ENCODE assay signal across 9 mouse cellular contexts in the genomic region with DNA sequence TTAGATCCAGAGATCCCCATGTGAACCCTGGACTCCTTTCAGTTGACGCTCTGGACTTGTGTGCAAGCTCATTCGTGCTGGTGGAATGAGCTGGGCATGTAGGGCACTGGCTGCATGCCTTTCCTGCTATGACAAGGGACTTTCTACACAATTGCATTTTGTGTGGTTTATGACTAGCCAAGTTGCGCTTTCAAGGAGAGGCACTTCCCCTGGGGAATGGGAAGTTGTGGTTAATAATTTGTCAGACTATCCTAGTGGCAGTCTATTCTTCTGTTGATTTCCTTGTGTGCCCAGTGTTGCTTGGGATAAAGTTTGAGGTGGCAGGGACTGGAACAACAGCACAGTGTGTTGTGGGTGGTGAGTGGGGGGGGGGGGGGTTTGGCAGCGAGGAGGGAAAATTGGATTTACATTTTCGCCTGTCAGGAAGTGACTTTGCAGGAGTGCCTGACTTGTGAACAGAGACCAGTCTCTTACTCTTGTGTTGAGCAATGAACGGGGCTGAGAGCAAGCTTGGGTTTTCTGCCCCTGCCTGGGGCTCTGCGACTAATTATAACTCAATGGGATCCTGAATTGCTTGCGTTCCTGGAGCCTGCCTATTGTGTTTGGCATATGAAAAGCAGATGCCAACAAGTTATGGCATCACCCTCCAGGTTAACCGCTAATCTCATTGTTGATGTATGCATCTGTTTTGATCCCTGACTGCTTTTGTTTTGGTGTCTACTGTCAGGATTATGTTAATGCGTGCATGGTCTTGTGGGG. TPM values are rescaled to one million over a fixed set of nuclear protein-coding genes. Genes with fewer than 3 reads are reported as not detected.
DNase-seq lines count a peak whose midpoint lies in the region; ATAC-seq and TF ChIP-seq lines count a peak whose summit lies in the region.
"Had no signal": no experiment of that assay in that cellular context is flagged by ENCODE, and none has a peak within 500 bp of the region (broad histone marks: within the 10 kb centered on the region; RNA-seq: fewer than 3 reads in every experiment).

No protein-coding gene starts in this region.

- H3K9me3 ChIP-seq in heart, embryonic 13.5 days, result no peaks in the 10 kb centered on the region
- no peaks in the 10 kb centered on the region for H3K9me3 ChIP-seq in kidney, embryonic 16.5 days (ENCODE audit: low read length)
- no peaks in the 10 kb centered on the region for H3K9me3 ChIP-seq in megakaryocyte, embryonic 14.5 days

- peaks cover 6% of the 10 kb centered on the region; the same call in 1 of the 2 replicates for H3K36me3 ChIP-seq in heart, embryonic 13.5 days
- peaks cover 5% of the 10 kb centered on the region; the same call in 1 of the 2 replicates for H3K36me3 ChIP-seq in kidney, embryonic 16.5 days (ENCODE audit: insufficient read depth, low read length)
- peaks cover 4% of the 10 kb centered on the region for H3K36me3 ChIP-seq in megakaryocyte, embryonic 14.5 days (replicated peaks; ENCODE audit: low read length)

- TF ChIP-seq CTCF in bone marrow, adult 2 months (IDR thresholded peaks at IDR 0.05; ENCODE audit: control insufficient read depth, insufficient read depth, low read length), result no peak

- peak overlapping the region; percentile 89 for H3K27ac ChIP-seq in heart, embryonic 13.5 days (replicated peaks)
- H3K27ac ChIP-seq in bone marrow, adult 2 months (ENCODE audit: control insufficient read depth, insufficient read depth, low read depth, low read length, poor library complexity), result peak overlapping the region; percentile 64
- H3K27ac ChIP-seq in kidney, embryonic 16.5 days (ENCODE audit: low read length), result peak overlapping the region; percentile 81

- DNase-seq in heart, postnatal 25 days (ENCODE audit: low spot score), result no peak
- no peak for DNase-seq in spleen, postnatal 10 days (ENCODE audit: low spot score in 2 of 2)
- no peak for DNase-seq in adrenal gland, postnatal 4 days (ENCODE audit: low spot score in 2 of 2)
- DNase-seq in left cerebral cortex, adult 8-10 months (ENCODE audit: low spot score in 2 of 2), result no peak
- DNase-seq: layer of hippocampus, adult 9-11 months had no signal

- 32% methylated on average over 10 of the region's 10 CpGs for WGBS in heart, embryonic 13.5 days
- WGBS in bone marrow, adult 2 months, result 23% methylated on average over 10 of the region's 10 CpGs
- 52% methylated on average over 10 of the region's 10 CpGs for WGBS in kidney, embryonic 16.5 days

- intact Hi-C loops in heart, postnatal 25 days (cut with DNase I), result no loop called here

- peak overlapping the region; percentile 48 for H3K4me2 ChIP-seq in heart, embryonic 13.5 days
- peak overlapping the region; percentile 0 for H3K4me2 ChIP-seq in kidney, embryonic 16.5 days (replicated peaks; ENCODE audit: low read depth, low read length)

- no peak overlapping the region; the same call in 1 of the 2 replicates for H3K4me3 ChIP-seq in heart, embryonic 13.5 days
- H3K4me3 ChIP-seq in bone marrow, adult 2 months (replicated peaks; ENCODE audit: control insufficient read depth, low read depth, low read length), result no peak overlapping the region
- H3K4me3 ChIP-seq in kidney, embryonic 16.5 days (ENCODE audit: low read length), result no peak overlapping the region
- peak overlapping the region; percentile 80 for H3K4me3 ChIP-seq in megakaryocyte, embryonic 14.5 days (replicated peaks)

- no peaks in the 10 kb centered on the region for H3K27me3 ChIP-seq in heart, embryonic 13.5 days (replicated peaks)
- no peaks in the 10 kb centered on the region for H3K27me3 ChIP-seq in kidney, embryonic 16.5 days (ENCODE audit: insufficient read depth, low read length)
- peaks cover 72% of the 10 kb centered on the region for H3K27me3 ChIP-seq in megakaryocyte, embryonic 14.5 days (replicated peaks)

- H3K4me1 ChIP-seq in heart, embryonic 13.5 days, result peaks cover 75% of the 10 kb centered on the region
- peaks cover 13% of the 10 kb centered on the region for H3K4me1 ChIP-seq in bone marrow, adult 2 months (ENCODE audit: control insufficient read depth, insufficient read depth, low read length)
- peaks cover 42% of the 10 kb centered on the region for H3K4me1 ChIP-seq in kidney, embryonic 16.5 days (ENCODE audit: insufficient read depth, low read length)
- H3K4me1 ChIP-seq in megakaryocyte, embryonic 14.5 days, result peaks cover 66% of the 10 kb centered on the region

- TF ChIP-seq POLR2A in bone marrow, adult 2 months (IDR thresholded peaks at IDR 0.05; ENCODE audit: borderline replicate concordance, control insufficient read depth, low read depth, low read length), result no peak

- ATAC-seq in heart, embryonic 13.5 days (ENCODE audit: extremely low read depth, insufficient number of reproducible peaks, low FRiP score, low TSS enrichment), result no peak
- ATAC-seq in kidney, embryonic 16.5 days (ENCODE audit: low FRiP score, low TSS enrichment), result peak; percentile 26

- peak overlapping the region; percentile 58 for H3K9ac ChIP-seq in heart, embryonic 13.5 days
- no peak overlapping the region for H3K9ac ChIP-seq in kidney, embryonic 16.5 days (replicated peaks; ENCODE audit: low read length)

RNA-seq across cellular contexts. Expression of a gene that starts 3.8 kb away (rescaled TPM):
- 2.8 and 3.9 TPM in 2 replicates for polyA plus RNA-seq in heart, embryonic 13.5 days (2015; fragmentation: Nextera tagmentation; extraction: Ambion mirVana)
- total RNA-seq in heart, postnatal 25 days (2021), result under 1 TPM; 0.56 to 0.62 TPM
- 3.8 and 4.8 TPM in 2 replicates for polyA plus RNA-seq in bone marrow, adult 2 months (2011; ENCODE audit: insufficient read depth, insufficient read length, low replicate concordance, missing spikeins)
- polyA plus RNA-seq in kidney, embryonic 16.5 days (2015; fragmentation: Nextera tagmentation; extraction: Ambion mirVana), result 2.9 and 3.5 TPM in 2 replicates
- polyA plus RNA-seq in megakaryocyte, embryonic 14.5 days (2012; ENCODE audit: insufficient read depth, low replicate concordance), result 0.53 and 0.60 TPM in 2 replicates
- total RNA-seq in adrenal gland, postnatal 4 days (2021), result 1 to 10 TPM; 2.1 to 3.4 TPM
- under 1 TPM; 0.14 to 0.57 (median 0.17) TPM for total RNA-seq in left cerebral cortex, adult 8-10 months (2022)

RNA-seq across cellular contexts. Expression of a gene that starts 26.0 kb away (rescaled TPM):
- polyA plus RNA-seq in heart, embryonic 13.5 days (2015; fragmentation: Nextera tagmentation; extraction: Ambion mirVana), result not detected in 2 replicates
- total RNA-seq in heart, postnatal 25 days (2021), result not detected
- not detected in 2 replicates for polyA plus RNA-seq in bone marrow, adult 2 months (2011; ENCODE audit: insufficient read depth, insufficient read length, low replicate concordance, missing spikeins)
- not detected in 2 replicates for polyA plus RNA-seq in kidney, embryonic 16.5 days (2015; fragmentation: Nextera tagmentation; extraction: Ambion mirVana)
- polyA plus RNA-seq in megakaryocyte, embryonic 14.5 days (2012; ENCODE audit: insufficient read depth, low replicate concordance), result not detected in 2 replicates
- not detected for total RNA-seq in adrenal gland, postnatal 4 days (2021)
- not detected for total RNA-seq in left cerebral cortex, adult 8-10 months (2022)

RNA-seq across cellular contexts. Expression of a gene that starts 33.0 kb away (rescaled TPM):
- 0.36 TPM in 1 of 2 replicates, not detected in the other for polyA plus RNA-seq in heart, embryonic 13.5 days (2015; fragmentation: Nextera tagmentation; extraction: Ambion mirVana)
- total RNA-seq in heart, postnatal 25 days (2021), result not detected
- polyA plus RNA-seq in bone marrow, adult 2 months (2011; ENCODE audit: insufficient read depth, insufficient read length, low replicate concordance, missing spikeins), result 4.6 TPM in 1 of 2 replicates, not detected in the other
- polyA plus RNA-seq in kidney, embryonic 16.5 days (2015; fragmentation: Nextera tagmentation; extraction: Ambion mirVana), result not detected in 2 replicates
- not detected in 2 replicates for polyA plus RNA-seq in megakaryocyte, embryonic 14.5 days (2012; ENCODE audit: insufficient read depth, low replicate concordance)
- not detected for total RNA-seq in adrenal gland, postnatal 4 days (2021)
- total RNA-seq in left cerebral cortex, adult 8-10 months (2022), result not detected

RNA-seq across cellular contexts. Expression of a gene that starts 42.7 kb away (rescaled TPM):
- polyA plus RNA-seq in heart, embryonic 13.5 days (2015; fragmentation: Nextera tagmentation; extraction: Ambion mirVana), result not detected in 2 replicates
- total RNA-seq in heart, postnatal 25 days (2021), result not detected
- polyA plus RNA-seq in bone marrow, adult 2 months (2011; ENCODE audit: insufficient read depth, insufficient read length, low replicate concordance, missing spikeins), result not detected in 2 replicates
- not detected in 2 replicates for polyA plus RNA-seq in kidney, embryonic 16.5 days (2015; fragmentation: Nextera tagmentation; extraction: Ambion mirVana)
- not detected in 2 replicates for polyA plus RNA-seq in megakaryocyte, embryonic 14.5 days (2012; ENCODE audit: insufficient read depth, low replicate concordance)
- total RNA-seq in adrenal gland, postnatal 4 days (2021), result not detected
- total RNA-seq in left cerebral cortex, adult 8-10 months (2022), result not detected

RNA-seq across cellular contexts. Expression of a gene that starts 48.0 kb away (rescaled TPM):
- not detected in 2 replicates for polyA plus RNA-seq in heart, embryonic 13.5 days (2015; fragmentation: Nextera tagmentation; extraction: Ambion mirVana)
- not detected for total RNA-seq in heart, postnatal 25 days (2021)
- polyA plus RNA-seq in bone marrow, adult 2 months (2011; ENCODE audit: insufficient read depth, insufficient read length, low replicate concordance, missing spikeins), result not detected in 2 replicates
- polyA plus RNA-seq in kidney, embryonic 16.5 days (2015; fragmentation: Nextera tagmentation; extraction: Ambion mirVana), result not detected in 2 replicates
- not detected in 2 replicates for polyA plus RNA-seq in megakaryocyte, embryonic 14.5 days (2012; ENCODE audit: insufficient read depth, low replicate concordance)
- not detected for total RNA-seq in adrenal gland, postnatal 4 days (2021)
- not detected for total RNA-seq in left cerebral cortex, adult 8-10 months (2022)
